Mouse (Mus musculus) testis, adult 2 months (tissue): Measurements from ENCODE around the gene Arid5b. TPM values are rescaled to one million over a fixed set of nuclear protein-coding genes. Genes with fewer than 3 reads are reported as not detected.

ENCODE experiments used
- H3K27ac ChIP-seq: fragments of 200-500 bp; 2 replicates; pipeline ENCODE4 v1.5.1; 2012; ENCODE audit warnings: low read depth, low read length; ENCODE audit not compliant: control insufficient read depth, insufficient read depth
- H3K27me3 ChIP-seq: fragments of 200-500 bp; 2 replicates; pipeline ENCODE4 v1.6.1; 2012; ENCODE audit warnings: mild to moderate bottlenecking, low read length, moderate library complexity; ENCODE audit not compliant: control insufficient read depth, insufficient read depth
- H3K36me3 ChIP-seq: fragments of 200-500 bp; 2 replicates; pipeline ENCODE4 v1.6.1; 2012; ENCODE audit warnings: mild to moderate bottlenecking, low read length; ENCODE audit not compliant: control insufficient read depth, insufficient read depth
- H3K4me1 ChIP-seq: fragments of 200-500 bp; 2 replicates; pipeline ENCODE4 v1.6.1; 2012; ENCODE audit warnings: low read length; ENCODE audit not compliant: control insufficient read depth, insufficient read depth
- H3K4me3 ChIP-seq: fragments of 200-500 bp; 2 replicates; pipeline ENCODE4 v1.5.1; 2012; ENCODE audit warnings: low read depth, mild to moderate bottlenecking, low read length, moderate library complexity, mixed read lengths; ENCODE audit not compliant: control insufficient read depth
- CTCF ChIP-seq: fragments of 200-500 bp; IDR thresholded peaks from 2 replicates; pipeline ENCODE4 v1.5.1; 2012; ENCODE audit warnings: low read depth, mild to moderate bottlenecking, inconsistent platforms, low read length, moderate library complexity; ENCODE audit not compliant: control insufficient read depth, insufficient read depth, insufficient replicate concordance
- POLR2A ChIP-seq: fragments of 200-500 bp; IDR thresholded peaks from 2 replicates; pipeline ENCODE4 v1.6.1; 2012; ENCODE audit warnings: low read depth, mild to moderate bottlenecking, inconsistent platforms, low read length, moderate library complexity; ENCODE audit not compliant: control insufficient read depth
- polyA plus RNA-seq: library from polyadenylated mRNA; depleted of rRNA; stranded (reverse); fragments of >200 nt; gene quantifications from 2 replicates; pipeline ENCODE4 v1.2.3, GENCODE M21; 2012

Arid5b gene
- polyA plus RNA-seq, 1 experiment, result 4.9 TPM

- H3K27ac ChIP-seq, result no peak overlapping the region
- no peak for TF ChIP-seq CTCF
- no peak for TF ChIP-seq POLR2A
These were observed 99.2 kb downstream of the Arid5b start for GRCm38 (mm10) chr10:68179339-68179738.

GRCm38 (mm10) chr10:68177697-68178485 is 100.6 kb downstream of the Arid5b start:
- TF ChIP-seq CTCF (no peak), POLR2A (no peak)
- no peaks in the 10 kb centered on the region; the same call in 1 of the 2 replicates for H3K4me1 ChIP-seq
- H3K4me3 ChIP-seq, result no peak overlapping the region
- H3K36me3 ChIP-seq, result no peaks in the 10 kb centered on the region
- no peaks in the 10 kb centered on the region for H3K27me3 ChIP-seq
- no peak overlapping the region for H3K27ac ChIP-seq

More at GRCm38 (mm10) chr10:68179339-68179738, 99.2 kb downstream of the Arid5b start:
- no peaks in the 10 kb centered on the region for H3K27me3 ChIP-seq
- no peaks in the 10 kb centered on the region for H3K36me3 ChIP-seq
- no peak overlapping the region for H3K4me3 ChIP-seq
- no peaks in the 10 kb centered on the region; the same call in 1 of the 2 replicates for H3K4me1 ChIP-seq

GRCm38 (mm10) chr10:68175811-68176210 is 102.7 kb downstream of the Arid5b start:
- Histone ChIP-seq H3K4me1 (no peaks in the 10 kb centered on the region; the same call in 1 of the 2 replicates), H3K27ac (no peak overlapping the region)
- no peak for TF ChIP-seq CTCF
- no peak for TF ChIP-seq POLR2A

DNA sequence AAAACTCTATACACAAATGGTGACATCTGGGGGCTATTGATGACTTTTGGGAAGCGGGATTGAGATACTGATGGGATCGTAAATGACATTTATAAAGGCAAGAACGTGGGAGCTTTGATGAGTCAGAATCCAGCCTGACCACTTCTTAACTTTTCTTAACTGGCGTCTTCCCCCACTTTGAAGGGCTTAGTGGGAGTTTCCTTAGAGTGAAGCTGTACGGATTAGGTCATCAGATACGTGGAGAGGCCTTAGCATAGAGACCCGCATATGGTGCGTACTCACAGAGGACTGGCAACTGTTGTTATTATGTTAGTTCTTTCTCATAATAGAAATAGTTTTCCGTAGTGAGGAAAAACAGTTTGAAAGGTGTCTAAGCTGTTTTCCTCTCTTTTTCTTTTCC is 104.9 kb downstream of the Arid5b start:
- Histone ChIP-seq H3K4me3 (no peak overlapping the region), H3K27ac (no peak overlapping the region), H3K4me1 (no peaks in the 10 kb centered on the region), H3K27me3 (no peaks in the 10 kb centered on the region), H3K36me3 (no peaks in the 10 kb centered on the region)
- TF ChIP-seq CTCF (no peak), POLR2A (no peak)

More at GRCm38 (mm10) chr10:68175811-68176210, 102.7 kb downstream of the Arid5b start:
- no peak overlapping the region for H3K4me3 ChIP-seq
- no peaks in the 10 kb centered on the region for H3K36me3 ChIP-seq
- H3K27me3 ChIP-seq, result no peaks in the 10 kb centered on the region

GRCm38 (mm10) chr10:68172906-68173305 is 105.6 kb downstream of the Arid5b start:
- no peaks in the 10 kb centered on the region for H3K4me1 ChIP-seq
- no peaks in the 10 kb centered on the region for H3K36me3 ChIP-seq
- H3K4me3 ChIP-seq, result no peak overlapping the region
- H3K27ac ChIP-seq, result no peak overlapping the region
- H3K27me3 ChIP-seq, result no peaks in the 10 kb centered on the region
- no peak for TF ChIP-seq POLR2A
- no peak for TF ChIP-seq CTCF

- no peak for TF ChIP-seq CTCF
- Histone ChIP-seq H3K4me1 (no peaks in the 10 kb centered on the region), H3K4me3 (no peak overlapping the region), H3K36me3 (no peaks in the 10 kb centered on the region), H3K27ac (no peak overlapping the region), H3K27me3 (no peaks in the 10 kb centered on the region)
These were observed 106.6 kb downstream of the Arid5b start for GRCm38 (mm10) chr10:68171974-68172373.

DNA sequence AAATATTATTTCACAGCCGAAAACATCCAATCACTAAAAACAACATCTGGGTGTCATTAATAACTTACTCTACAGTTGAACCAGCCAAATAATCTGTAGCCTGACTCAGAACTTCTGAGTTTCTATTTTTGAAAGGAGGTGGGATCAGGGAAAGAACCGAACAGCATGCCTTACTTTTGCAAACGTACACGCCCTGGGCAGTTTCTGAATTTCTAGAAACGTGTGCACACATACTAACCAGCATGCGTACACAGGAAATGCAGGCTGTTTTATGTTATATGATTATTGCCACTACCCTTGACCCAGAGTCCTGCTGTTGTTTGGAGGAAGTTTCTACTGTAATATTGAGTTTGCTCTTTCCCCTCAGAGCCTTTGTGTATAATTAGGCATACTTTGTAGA is 109.9 kb downstream of the Arid5b start:
- Histone ChIP-seq H3K4me1 (no peaks in the 10 kb centered on the region; the same call in 1 of the 2 replicates), H3K4me3 (no peak overlapping the region), H3K36me3 (no peaks in the 10 kb centered on the region), H3K27ac (no peak overlapping the region), H3K27me3 (no peaks in the 10 kb centered on the region)
- TF ChIP-seq CTCF (no peak), POLR2A (no peak)

- no peaks in the 10 kb centered on the region for H3K27me3 ChIP-seq
- TF ChIP-seq POLR2A, result no peak
- no peaks in the 10 kb centered on the region for H3K36me3 ChIP-seq
- H3K4me1 ChIP-seq, result no peaks in the 10 kb centered on the region; the same call in 1 of the 2 replicates
- H3K27ac ChIP-seq, result no peak overlapping the region
- H3K4me3 ChIP-seq, result no peak overlapping the region
These were observed 110.4 kb downstream of the Arid5b start for GRCm38 (mm10) chr10:68168141-68168540.
